Mouse (Mus musculus): ENCODE data around the gene Grik4.

Grik4 gene

GRCm38 (mm10) chr9:42898091-42898591 is 46.2 kb downstream of the Grik4 start:
- no peak for DNase-seq (ENCODE audit: low spot score in 2 of 2)

DNA sequence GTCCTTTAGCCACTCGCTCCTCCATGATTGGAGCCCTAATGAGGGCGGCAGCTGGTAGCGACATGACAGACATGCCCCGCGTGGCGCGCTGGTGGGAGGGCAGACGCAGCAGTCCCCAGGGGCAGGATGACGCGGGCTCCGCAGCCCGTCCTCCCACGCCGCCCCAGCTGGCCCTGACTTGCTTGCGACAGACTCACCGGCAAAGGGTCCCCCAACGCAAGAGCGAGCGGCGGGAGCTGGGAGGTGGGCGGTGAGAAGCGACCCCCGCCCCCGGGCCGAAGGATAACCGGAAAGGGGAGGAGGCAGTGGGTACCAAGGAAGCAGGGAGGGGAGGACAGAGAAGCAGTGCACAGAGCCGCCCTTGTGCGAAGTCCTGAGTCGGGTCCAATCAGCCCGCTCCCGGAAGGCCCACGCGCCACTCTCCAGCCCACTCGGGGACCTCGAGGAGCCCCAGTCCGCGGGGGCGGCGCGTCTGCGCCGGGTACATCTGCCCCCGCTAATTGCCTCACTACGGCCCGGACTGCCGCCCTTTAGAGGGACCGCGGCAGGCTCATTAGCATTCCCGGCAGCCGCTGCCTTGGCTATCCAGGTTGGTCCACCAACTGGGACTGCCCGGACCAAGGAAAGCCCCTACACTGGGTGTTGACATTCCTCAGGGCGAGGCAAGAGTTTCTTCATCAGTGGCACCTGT is 46.8 kb downstream of the Grik4 start:
- peak in 1 of 2 experiments; percentile 31 for DNase-seq (ENCODE audit: low spot score in 2 of 2)

DNA sequence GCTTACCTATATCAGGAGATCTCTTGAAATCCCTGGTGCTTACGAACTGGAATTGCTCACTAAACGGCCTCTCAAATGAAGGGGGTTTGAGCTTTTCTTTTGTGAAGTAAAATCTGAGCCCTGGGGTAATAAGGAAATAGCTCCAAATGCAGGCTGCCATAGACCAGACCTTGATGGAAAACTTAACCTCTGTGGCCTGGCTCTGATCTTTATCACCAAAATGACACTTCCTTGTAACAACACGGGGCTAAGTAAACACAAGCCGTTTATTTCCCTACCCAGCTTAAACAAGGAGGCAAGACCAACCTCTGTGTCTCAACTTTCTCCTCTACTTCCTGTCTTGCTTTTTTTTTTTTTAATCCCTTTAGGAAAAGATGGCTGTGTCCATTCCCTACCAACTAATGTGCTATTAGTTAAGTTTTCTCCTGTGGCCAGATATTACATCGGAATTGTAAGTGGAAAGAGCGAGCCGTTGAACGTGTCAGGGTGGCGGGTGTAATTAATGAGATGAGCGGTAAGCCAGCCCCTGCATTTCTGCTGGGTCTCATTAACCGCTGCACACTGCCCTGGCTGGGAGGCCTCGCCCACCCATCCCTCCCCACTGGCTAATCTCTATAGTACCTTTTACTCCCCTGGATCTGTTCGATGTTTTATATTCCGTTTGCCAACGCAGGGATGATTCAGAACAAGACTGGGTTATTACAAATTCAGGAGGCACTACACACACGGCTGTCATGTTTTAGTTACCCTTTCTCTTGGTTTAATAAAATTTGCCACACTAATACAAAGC is 47.7 kb downstream of the Grik4 start:
- DNase-seq (ENCODE audit: low spot score in 2 of 2), result no peak

- DNase-seq (ENCODE audit: low spot score in 2 of 2), result no peak
These were observed 51.5 kb downstream of the Grik4 start for GRCm38 (mm10) chr9:42892765-42893164.

DNA sequence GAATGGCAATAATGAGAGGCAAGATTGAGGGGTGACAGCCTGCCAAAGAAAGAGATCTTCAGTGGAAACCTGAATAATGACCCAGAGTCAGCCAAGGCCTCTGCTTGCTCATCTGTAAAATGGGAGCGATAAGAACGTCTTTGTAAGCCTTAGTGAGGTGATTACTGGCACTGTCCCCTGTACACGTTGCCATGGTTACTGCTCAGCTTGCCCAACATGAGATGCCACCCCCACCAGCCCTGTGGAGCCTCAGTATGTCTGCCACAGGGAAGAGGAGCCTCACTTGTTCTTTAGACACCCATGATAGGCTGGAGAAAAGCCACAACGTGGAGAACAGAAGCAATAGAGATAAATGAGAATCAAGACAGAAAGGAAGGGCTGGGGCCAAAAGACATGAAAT is 56.4 kb downstream of the Grik4 start:
- no peak for DNase-seq (ENCODE audit: low spot score in 2 of 2)

- DNase-seq (ENCODE audit: low spot score in 2 of 2), result no peak
These were observed 58.1 kb downstream of the Grik4 start for GRCm38 (mm10) chr9:42886112-42886766.

DNA sequence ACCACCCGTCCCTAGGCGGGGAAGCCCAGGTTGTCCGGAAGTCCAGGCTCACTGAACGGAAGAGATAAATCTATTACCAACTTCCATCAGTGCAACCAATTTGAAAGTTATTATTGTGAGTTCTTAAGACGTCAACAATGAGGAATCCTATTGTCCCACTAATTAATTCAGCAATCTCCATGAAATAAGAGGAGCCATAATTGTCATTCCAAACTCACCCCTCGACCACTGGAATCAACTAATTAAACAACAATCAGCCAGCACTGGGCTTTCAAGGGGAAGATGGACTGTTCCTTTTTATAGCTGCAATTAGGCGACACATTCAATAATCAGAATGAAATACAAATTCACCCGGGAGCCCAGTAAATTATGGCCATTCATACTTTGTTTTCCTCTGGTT is 58.7 kb downstream of the Grik4 start:
- no peak for DNase-seq (ENCODE audit: low spot score in 2 of 2)

- no peak for DNase-seq (ENCODE audit: low spot score in 2 of 2)
These were observed 59.2 kb downstream of the Grik4 start for GRCm38 (mm10) chr9:42885123-42885522.

- no peak for DNase-seq (ENCODE audit: low spot score in 2 of 2)
These were observed 61.1 kb downstream of the Grik4 start for GRCm38 (mm10) chr9:42883006-42883759.

DNA sequence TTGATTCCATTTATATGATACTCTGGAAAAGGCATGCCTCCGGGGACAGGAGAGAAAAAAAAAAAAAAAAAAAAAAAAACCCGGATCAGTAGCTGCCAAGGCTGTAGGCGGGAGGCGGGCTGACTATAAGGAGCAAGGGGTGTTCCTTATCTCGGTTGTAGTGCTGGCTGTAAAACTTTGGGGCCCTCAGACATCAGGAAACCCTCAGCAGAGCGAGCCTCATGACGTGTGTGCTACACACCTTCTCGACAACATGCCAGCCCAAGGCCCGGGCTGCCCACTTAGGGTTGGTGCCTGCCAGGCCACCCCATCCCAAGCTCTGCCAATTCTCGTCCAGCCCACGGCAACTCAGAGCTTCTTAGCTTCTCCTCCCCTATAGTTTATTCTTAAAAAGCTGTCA is 62.0 kb downstream of the Grik4 start:
- no peak for DNase-seq (ENCODE audit: low spot score in 2 of 2)

DNA sequence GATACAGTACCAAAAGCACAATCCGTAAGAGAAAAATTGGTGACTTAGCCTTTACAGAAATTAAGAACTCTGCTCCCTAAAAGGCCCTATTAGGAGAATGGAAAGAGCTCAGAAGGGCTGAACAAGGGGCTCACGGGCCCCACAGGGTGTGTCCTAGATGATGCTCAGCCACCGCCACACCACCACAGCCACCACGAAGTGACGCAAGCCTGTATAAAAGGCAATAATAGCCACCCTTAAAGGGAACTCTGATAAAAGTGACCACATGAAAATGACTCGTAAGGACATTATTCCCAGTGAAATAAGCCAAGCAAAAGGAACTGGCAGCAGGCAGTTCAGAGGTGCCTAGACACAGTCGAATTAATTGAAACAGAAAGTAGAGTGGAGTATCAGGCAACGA is 63.3 kb downstream of the Grik4 start:
- DNase-seq (ENCODE audit: low spot score in 2 of 2), result no peak

GRCm38 (mm10) chr9:42878401-42878800 is 65.9 kb downstream of the Grik4 start:
- DNase-seq (ENCODE audit: low spot score in 2 of 2), result no peak

- no peak for DNase-seq (ENCODE audit: low spot score in 2 of 2)
These were observed 71.4 kb downstream of the Grik4 start for GRCm38 (mm10) chr9:42872885-42873284.

DNA sequence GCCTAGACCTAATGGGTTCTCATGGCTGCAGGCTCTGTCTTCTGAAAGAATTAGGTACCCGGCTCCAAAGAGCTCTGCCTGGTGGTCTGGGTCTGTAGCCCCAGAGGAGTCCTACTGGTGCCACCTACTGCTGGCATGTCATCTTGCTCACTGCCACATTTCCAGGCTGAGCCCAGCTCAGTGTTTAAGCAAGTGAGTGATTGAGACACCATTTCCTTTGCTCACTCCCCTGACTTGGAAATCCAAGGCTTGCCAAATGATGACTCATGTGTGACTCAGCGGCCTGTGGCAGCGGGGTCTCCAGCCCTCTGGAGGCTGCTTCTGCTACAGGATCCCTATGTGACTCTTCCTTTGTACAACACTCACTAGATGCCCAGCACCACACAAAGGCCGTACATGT is 72.6 kb downstream of the Grik4 start:
- DNase-seq (ENCODE audit: low spot score in 2 of 2), result no peak

DNA sequence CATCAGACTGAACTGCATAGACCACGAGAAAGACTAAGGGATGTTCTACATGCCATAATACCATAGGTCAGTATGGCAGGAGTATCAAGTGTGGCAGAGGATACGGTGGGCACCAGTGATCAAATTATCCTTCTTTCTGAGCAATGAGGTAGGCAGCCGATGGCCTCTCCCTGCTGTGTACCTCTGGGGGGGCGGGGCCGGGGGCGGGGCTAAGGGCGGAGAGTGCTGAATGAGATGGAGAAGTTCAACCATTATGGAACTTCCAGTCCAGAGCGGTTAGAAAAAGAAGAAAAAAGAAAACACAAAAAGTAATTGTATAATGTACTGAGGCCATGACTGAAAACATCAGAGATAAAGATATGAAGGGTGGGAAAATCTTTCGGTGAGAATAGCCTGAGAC is 74.0 kb downstream of the Grik4 start:
- DNase-seq (ENCODE audit: low spot score in 2 of 2), result no peak

DNA sequence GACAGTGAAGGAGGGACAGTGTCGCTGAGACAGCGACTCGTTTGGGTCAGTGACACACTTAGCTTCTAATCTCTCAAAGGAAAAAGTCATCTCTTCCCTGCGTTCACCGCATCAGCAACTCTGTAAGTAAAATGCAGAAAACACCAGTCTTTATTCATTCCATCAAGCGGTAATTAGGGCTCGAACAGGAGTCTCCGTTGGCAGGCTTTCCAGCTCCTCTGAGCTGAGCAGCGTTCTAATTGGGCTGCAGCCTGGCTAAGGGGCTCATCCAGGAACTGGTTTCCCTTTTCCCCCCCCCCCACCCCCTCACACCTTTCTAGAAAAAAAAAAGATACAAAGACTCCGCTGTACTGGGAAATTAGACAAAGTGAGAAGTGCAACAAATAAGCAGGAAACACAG is 75.8 kb downstream of the Grik4 start:
- DNase-seq (ENCODE audit: low spot score in 2 of 2), result no peak

DNA sequence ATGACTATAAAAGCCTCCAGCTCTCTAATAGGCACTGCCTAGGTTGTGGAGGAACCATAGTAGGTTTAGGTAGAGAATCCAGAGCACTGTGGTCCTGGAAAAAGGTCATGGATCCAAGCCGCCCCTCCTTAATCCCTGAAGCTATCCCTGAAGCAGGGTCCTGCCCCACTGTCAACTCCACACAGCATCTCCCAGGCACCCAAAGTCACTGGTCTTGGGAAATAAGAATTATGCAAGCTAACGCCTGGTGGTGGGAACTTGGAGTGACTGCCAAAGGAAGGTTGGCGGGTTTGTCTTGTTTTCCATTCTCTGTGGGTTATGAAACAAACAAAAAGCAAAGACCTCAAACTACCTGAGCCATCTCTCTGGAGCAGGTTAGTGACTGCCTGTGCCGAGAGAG is 77.6 kb downstream of the Grik4 start:
- DNase-seq (ENCODE audit: low spot score in 2 of 2), result no peak

- DNase-seq (ENCODE audit: low spot score in 2 of 2), result no peak
These were observed 79.1 kb downstream of the Grik4 start for GRCm38 (mm10) chr9:42865036-42865829.

DNA sequence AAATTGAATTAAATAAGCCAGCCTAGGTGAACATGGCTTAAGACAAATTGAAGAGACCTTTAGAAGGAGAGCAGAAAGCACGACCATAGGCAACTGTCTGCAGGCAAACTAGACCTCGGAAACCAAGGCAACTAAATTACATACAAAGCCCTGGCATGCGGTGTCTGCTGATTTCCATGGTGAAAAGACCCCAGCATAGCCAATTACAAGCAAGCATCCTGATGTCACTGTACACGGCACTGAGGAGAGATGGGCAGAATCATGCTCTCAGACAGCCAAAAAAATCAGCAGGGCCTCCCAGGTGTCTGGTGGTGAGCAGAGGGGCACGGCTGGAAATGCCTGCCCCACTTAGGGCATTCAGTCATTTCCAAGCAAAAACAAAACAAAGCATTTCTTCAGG is 80.9 kb downstream of the Grik4 start:
- DNase-seq (ENCODE audit: low spot score in 2 of 2), result no peak

- no peak for DNase-seq (ENCODE audit: low spot score in 2 of 2)
These were observed 82.6 kb downstream of the Grik4 start for GRCm38 (mm10) chr9:42861711-42862110.

DNA sequence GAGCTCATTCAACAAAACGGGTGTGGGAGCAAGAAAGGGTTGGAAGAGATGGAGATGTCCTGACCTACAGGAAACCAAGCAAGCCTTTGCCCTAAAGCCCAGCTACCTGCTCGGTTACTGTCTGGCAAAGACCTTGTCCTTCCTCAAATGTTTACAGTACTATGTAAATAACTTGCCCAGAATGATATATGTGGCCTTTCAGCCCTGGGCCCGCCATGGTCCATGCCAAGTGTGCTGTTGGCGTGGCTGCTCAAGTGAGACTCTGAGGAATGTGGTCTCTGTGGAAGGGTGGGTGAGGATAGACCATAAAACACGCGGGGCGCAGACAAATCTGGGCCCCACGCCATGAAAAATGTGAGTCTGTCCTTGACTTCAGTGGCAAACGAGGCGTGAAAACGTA is 83.1 kb downstream of the Grik4 start:
- DNase-seq (ENCODE audit: low spot score in 2 of 2), result no peak
